Mouse (Mus musculus) midbrain, embryonic 15.5 days (tissue): ENCODE measurements at regions not wholly inside any gene's neighbourhood (a gene's known extent, or its start where the extent isn't known, plus 50 kb on each side); places are given as distances from the start of the nearest gene placed in this dataset.

Experiments used
- ATAC-seq: fragments of 200-750 bp; cut with Nextera tagmentation; replicated peaks from 2 replicates; pipeline ENCODE4 v1.8.0; 2017; ENCODE audit warnings: moderate TSS enrichment
- H3K27ac ChIP-seq: fragments of 300-500 bp; sonication (generic); 2 replicates; pipeline ENCODE4 v1.5.1; 2015; ENCODE audit warnings: mild to moderate bottlenecking, inconsistent platforms
- H3K27me3 ChIP-seq: fragments of 300-500 bp; sonication (generic); replicated peaks from 2 replicates; pipeline ENCODE4 v1.6.1; 2015; ENCODE audit warnings: inconsistent platforms
- H3K36me3 ChIP-seq: fragments of 300-500 bp; sonication (generic); replicated peaks from 2 replicates; pipeline ENCODE4 v1.6.1; 2015; ENCODE audit warnings: inconsistent platforms
- H3K4me1 ChIP-seq: fragments of 300-500 bp; sonication (generic); 2 replicates; pipeline ENCODE4 v1.6.1; 2015; ENCODE audit warnings: inconsistent platforms
- H3K4me2 ChIP-seq: fragments of 300-500 bp; sonication (generic); 2 replicates; pipeline ENCODE4 v1.6.1; 2015; ENCODE audit warnings: inconsistent platforms, mild to moderate bottlenecking, moderate library complexity
- H3K4me3 ChIP-seq: fragments of 300-500 bp; sonication (generic); 2 replicates; pipeline ENCODE4 v1.5.1; 2015; ENCODE audit warnings: mild to moderate bottlenecking, inconsistent platforms
- H3K9ac ChIP-seq: fragments of 300-500 bp; sonication (generic); 2 replicates; pipeline ENCODE4 v1.6.1; 2015; ENCODE audit warnings: mild to moderate bottlenecking, inconsistent platforms
- H3K9me3 ChIP-seq: fragments of 300-500 bp; sonication (generic); 2 replicates; pipeline ENCODE4 v1.6.1; 2016; ENCODE audit warnings: inconsistent platforms
- WGBS: fragments of 180-500 bp; shearing (Covaris S2); methylation state at CpG from one replicate; pipeline ENCODE4 v1.1.7; 2015; ENCODE audit warnings: mixed read lengths; 5-methylcytosine and 5-hydroxymethylcytosine counted together

DNA sequence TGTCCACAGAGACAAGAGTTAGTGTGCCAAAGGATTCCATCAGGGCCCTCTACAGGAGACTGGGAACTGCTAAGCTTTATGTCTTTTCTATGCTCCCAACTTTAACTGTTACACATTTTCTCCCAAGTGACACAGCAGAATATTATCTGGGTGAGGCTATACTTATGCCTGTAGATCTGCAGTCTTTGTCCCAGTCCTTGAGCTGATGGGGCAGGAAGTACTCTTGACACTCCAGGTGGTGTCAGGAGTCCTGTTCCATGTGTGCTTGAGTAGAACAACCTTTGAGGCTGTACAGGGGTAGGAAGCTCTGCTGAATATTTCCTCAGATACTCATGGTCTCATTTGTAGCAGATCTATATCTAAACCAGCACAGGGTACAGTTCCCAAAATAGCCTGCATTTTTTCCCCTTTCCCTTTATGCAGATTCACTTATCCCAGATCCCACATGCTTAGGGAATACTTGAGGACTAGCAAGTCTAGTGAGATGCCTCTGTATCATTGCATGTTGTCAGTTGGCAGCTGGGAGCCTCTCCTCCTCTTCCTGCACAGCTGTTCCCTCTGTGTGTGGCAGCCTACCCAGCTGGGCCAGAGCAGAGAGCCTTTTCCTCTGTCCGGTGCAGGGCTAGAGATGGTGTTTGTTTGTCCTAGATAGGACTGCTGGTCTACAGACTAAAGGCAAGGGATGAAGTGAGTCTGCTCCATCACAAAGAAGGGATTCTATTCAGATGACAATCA lies 85.2 kb upstream of the Rgs17 start:
- Histone ChIP-seq H3K9ac (no peak overlapping the region), H3K4me1 (no peaks in the 10 kb centered on the region), H3K4me3 (no peak overlapping the region), H3K9me3 (no peaks in the 10 kb centered on the region), H3K36me3 (no peaks in the 10 kb centered on the region), H3K27ac (no peak overlapping the region), H3K27me3 (no peaks in the 10 kb centered on the region), H3K4me2 (no peak overlapping the region)
- ATAC-seq: no peak
- 58% methylated on average over 1 of the region's 1 CpGs for WGBS

DNA sequence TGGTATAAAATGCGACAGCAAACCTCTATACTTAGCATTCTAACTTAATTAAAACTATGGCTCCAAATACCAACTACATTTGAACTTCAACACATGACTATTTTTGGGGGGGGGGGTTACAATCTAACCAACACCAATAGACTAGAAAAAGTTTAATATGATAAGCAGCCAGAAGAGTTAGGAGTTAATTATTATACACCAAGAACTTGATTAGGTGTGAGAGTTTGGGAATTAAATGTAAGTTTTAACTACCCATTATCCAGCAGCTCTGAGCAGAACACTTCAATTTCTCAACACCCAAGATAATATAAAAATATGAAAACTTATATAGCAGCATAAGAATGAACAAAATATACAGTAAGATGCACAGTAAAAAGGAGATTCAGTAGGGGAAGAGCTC lies 59.2 kb upstream of the Rgs17 start:
- WGBS: 94% methylated on average over 1 of the region's 1 CpGs
- ATAC-seq: no peak
- no peaks in the 10 kb centered on the region for H3K9me3 ChIP-seq

DNA sequence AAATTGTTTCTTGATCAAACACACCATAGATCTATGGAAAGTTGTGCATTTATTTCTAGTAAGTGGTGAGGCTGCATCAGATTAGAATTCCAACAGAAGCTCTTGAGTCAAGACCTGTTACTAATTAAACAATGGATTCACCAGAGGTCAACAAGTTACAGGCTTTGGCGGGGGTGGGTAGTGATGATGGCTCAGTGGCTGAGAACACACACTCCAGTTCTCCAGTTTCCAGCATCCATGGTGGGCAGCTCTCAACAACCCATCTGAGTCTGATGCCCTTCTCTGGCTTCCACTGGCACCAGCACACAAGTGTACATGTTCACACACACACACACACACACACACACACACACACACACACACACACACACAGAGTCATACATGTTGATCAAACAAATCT lies 56.3 kb upstream of the Rgs17 start:
- Histone ChIP-seq H3K4me1 (no peaks in the 10 kb centered on the region), H3K27ac (no peak overlapping the region), H3K4me3 (no peak overlapping the region), H3K36me3 (no peaks in the 10 kb centered on the region), H3K4me2 (no peak overlapping the region), H3K9me3 (no peaks in the 10 kb centered on the region), H3K27me3 (no peaks in the 10 kb centered on the region), H3K9ac (no peak overlapping the region)
- 87% methylated on average over 1 of the region's 1 CpGs for WGBS
- ATAC-seq: no peak

More for the DNA sequence above, 59.2 kb upstream of the Rgs17 start:
- no peak overlapping the region for H3K4me3 ChIP-seq
- no peaks in the 10 kb centered on the region for H3K27me3 ChIP-seq
- no peaks in the 10 kb centered on the region for H3K4me1 ChIP-seq
- no peaks in the 10 kb centered on the region for H3K36me3 ChIP-seq
- H3K27ac ChIP-seq: no peak overlapping the region
- no peak overlapping the region for H3K4me2 ChIP-seq
- H3K9ac ChIP-seq: no peak overlapping the region
